Mouse (Mus musculus) MEL (cell line): ENCODE results near the gene Hnrnpc. TPM values are rescaled to one million over a fixed set of nuclear protein-coding genes. Genes with fewer than 3 reads are reported as not detected.

Source experiments
- DNase-seq: peaks from one replicate; pipeline ENCODE4 v3.0.0; 2011; ENCODE audit warnings: low read depth, low spot score
- H3K27ac ChIP-seq: 2 replicates; pipeline ENCODE4 v1.5.1; 2012; ENCODE audit warnings: low read depth, mild to moderate bottlenecking, control low read depth, low read length, moderate library complexity; ENCODE audit not compliant: control insufficient read depth
- H3K27me3 ChIP-seq, 2 experiments: fragments of 150-350 bp in 1 of 2; sonication (generic) in 1 of 2; 2 replicates each; pipeline ENCODE4 v1.6.1; 2012; ENCODE audit warnings: low read length in 2 of 2, mild to moderate bottlenecking in 2 of 2, improper control_type of control experiment in 1 of 2, moderate library complexity in 1 of 2; ENCODE audit not compliant: insufficient read depth in 2 of 2, control insufficient read depth in 1 of 2
- H3K36me3 ChIP-seq, 2 experiments: 2 replicates each; pipeline ENCODE4 v1.6.1; 2012 to 2014; ENCODE audit warnings: low read length in 2 of 2, improper control_type of control experiment in 1 of 2, inconsistent platforms in 1 of 2, mild to moderate bottlenecking in 1 of 2; ENCODE audit not compliant: insufficient read depth in 2 of 2, control insufficient read depth in 1 of 2
- H3K4me1 ChIP-seq, 2 experiments: fragments of 150-350 bp in 1 of 2; sonication (generic) in 1 of 2; 2 replicates each; pipeline ENCODE4 v1.6.1; 2012; ENCODE audit warnings: low read length in 2 of 2, improper control_type of control experiment in 1 of 2, mild to moderate bottlenecking in 1 of 2; ENCODE audit not compliant: insufficient read depth in 2 of 2, control insufficient read depth in 1 of 2
- H3K4me3 ChIP-seq, 2 experiments: fragments of 150-350 bp in 1 of 2; sonication (generic) in 1 of 2; 2 replicates each; pipeline ENCODE4 v1.5.1; 2012; ENCODE audit warnings: low read depth in 2 of 2, low read length in 2 of 2, mild to moderate bottlenecking in 2 of 2, moderate library complexity in 2 of 2, control low read depth in 1 of 2, improper control_type of control experiment in 1 of 2; ENCODE audit not compliant: control insufficient read depth in 1 of 2, insufficient read depth in 1 of 2
- H3K79me2 ChIP-seq: 2 replicates; pipeline ENCODE4 v1.6.1; 2012; ENCODE audit warnings: mild to moderate bottlenecking, low read length, moderate library complexity; ENCODE audit not compliant: control insufficient read depth, poor library complexity, insufficient read depth
- H3K9ac ChIP-seq: 2 replicates; pipeline ENCODE4 v1.6.1; 2012; ENCODE audit warnings: low read depth, mild to moderate bottlenecking, control low read depth, low read length, moderate library complexity; ENCODE audit not compliant: control insufficient read depth, poor library complexity, severe bottlenecking
- H3K9me3 ChIP-seq: fragments of 150-350 bp; sonication (generic); replicated peaks from 2 replicates; pipeline ENCODE4 v1.6.1; 2012; ENCODE audit warnings: mild to moderate bottlenecking, low read length, improper control_type of control experiment, moderate library complexity; ENCODE audit not compliant: insufficient read depth
- BHLHE40 ChIP-seq: IDR thresholded peaks from 2 replicates; pipeline ENCODE4 v1.6.1; 2012; ENCODE audit warnings: low read depth, mild to moderate bottlenecking, inconsistent platforms, low read length, improper control_type of control experiment, borderline replicate concordance
- CHD1 ChIP-seq: IDR thresholded peaks from 2 replicates; pipeline ENCODE4 v1.6.1; 2012; ENCODE audit warnings: low read depth, mild to moderate bottlenecking, inconsistent platforms, low read length, improper control_type of control experiment
- CHD2 ChIP-seq: IDR thresholded peaks from 2 replicates; pipeline ENCODE4 v1.6.1; 2011; ENCODE audit warnings: low read length, improper control_type of control experiment
- ETS1 ChIP-seq: IDR thresholded peaks from 2 replicates; pipeline ENCODE4 v1.6.1; 2012; ENCODE audit warnings: low read depth, mild to moderate bottlenecking, inconsistent platforms, low read length, improper control_type of control experiment, moderate library complexity
- GATA1 ChIP-seq: IDR thresholded peaks from 2 replicates; pipeline ENCODE4 v1.6.1; 2011; ENCODE audit warnings: low read depth, low read length, improper control_type of control experiment
- JUND ChIP-seq: IDR thresholded peaks from 2 replicates; pipeline ENCODE4 v1.6.1; 2011; ENCODE audit warnings: low read depth, mild to moderate bottlenecking, improper control_type of control experiment, low read length
- MEF2A ChIP-seq: IDR thresholded peaks from 2 replicates; pipeline ENCODE4 v1.6.1; 2014; ENCODE audit warnings: low read depth, mild to moderate bottlenecking, inconsistent platforms, low read length, improper control_type of control experiment; ENCODE audit not compliant: poor library complexity, insufficient replicate concordance, severe bottlenecking; ENCODE audit errors: extremely low read depth
- MXI1 ChIP-seq: IDR thresholded peaks from 2 replicates; pipeline ENCODE4 v1.6.1; 2011; ENCODE audit warnings: mild to moderate bottlenecking, low read depth, low read length, improper control_type of control experiment
- POLR2AphosphoS5 ChIP-seq: IDR thresholded peaks from 2 replicates; pipeline ENCODE4 v1.6.1; 2012; ENCODE audit warnings: low read depth, borderline replicate concordance, mild to moderate bottlenecking, inconsistent platforms, low read length, moderate library complexity, mixed read lengths
- ZC3H11A ChIP-seq: IDR thresholded peaks from 2 replicates; pipeline ENCODE4 v1.6.1; 2012; ENCODE audit warnings: low read depth, mild to moderate bottlenecking, inconsistent platforms, low read length, improper control_type of control experiment
- ZNF384 ChIP-seq: IDR thresholded peaks from 2 replicates; pipeline ENCODE4 v1.6.1; 2012; ENCODE audit warnings: low read depth, mild to moderate bottlenecking, inconsistent platforms, low read length, improper control_type of control experiment
- polyA plus RNA-seq, 2 experiments: library from polyadenylated mRNA; stranded (reverse) in 1 of 2; unstranded in 1 of 2; fragments of >175 nt in 1 of 2; fragments of >200 nt in 1 of 2; gene quantifications; 2 replicates each; pipeline versions ENCODE4 v1.2.1 to v1.2.4; 2012; ENCODE audit warnings: low replicate concordance in 2 of 2, low read depth in 1 of 2; ENCODE audit not compliant: insufficient read length in 2 of 2, insufficient read depth in 1 of 2, missing spikeins in 1 of 2
- total RNA-seq: library from RNA; depleted of rRNA; stranded (reverse); fragments of 300-350 nt; gene quantifications from 2 replicates; pipeline ENCODE4 v1.2.3, GENCODE M21; 2012

The Hnrnpc gene
- total and polyA plus RNA-seq, 3 experiments: 272 to 3,096 (median 626) TPM

DNA sequence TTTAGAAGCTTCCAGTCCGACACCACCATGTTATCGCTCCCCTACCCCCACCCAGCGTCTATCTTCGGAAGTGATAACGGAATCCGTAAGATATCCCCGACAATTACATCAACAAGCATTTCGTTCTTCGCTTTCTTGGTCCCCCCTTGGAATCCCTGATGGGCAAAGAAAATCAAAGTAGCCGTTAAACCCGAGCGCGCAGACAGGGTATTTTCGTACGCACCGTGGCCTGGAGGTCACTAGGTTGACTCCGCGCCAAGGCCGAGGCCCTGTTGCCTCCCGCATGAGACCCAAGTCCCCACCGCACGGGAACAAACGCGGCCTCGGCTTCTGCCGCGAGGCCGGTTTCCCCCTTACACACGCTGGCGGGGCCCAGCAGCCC, 363 bp downstream of the Hnrnpc start (continued):
- no peak for TF ChIP-seq POLR2AphosphoS5
- TF ChIP-seq ETS1: peak; percentile 49
- no peak for TF ChIP-seq ZC3H11A
- no peak for TF ChIP-seq MEF2A

DNA sequence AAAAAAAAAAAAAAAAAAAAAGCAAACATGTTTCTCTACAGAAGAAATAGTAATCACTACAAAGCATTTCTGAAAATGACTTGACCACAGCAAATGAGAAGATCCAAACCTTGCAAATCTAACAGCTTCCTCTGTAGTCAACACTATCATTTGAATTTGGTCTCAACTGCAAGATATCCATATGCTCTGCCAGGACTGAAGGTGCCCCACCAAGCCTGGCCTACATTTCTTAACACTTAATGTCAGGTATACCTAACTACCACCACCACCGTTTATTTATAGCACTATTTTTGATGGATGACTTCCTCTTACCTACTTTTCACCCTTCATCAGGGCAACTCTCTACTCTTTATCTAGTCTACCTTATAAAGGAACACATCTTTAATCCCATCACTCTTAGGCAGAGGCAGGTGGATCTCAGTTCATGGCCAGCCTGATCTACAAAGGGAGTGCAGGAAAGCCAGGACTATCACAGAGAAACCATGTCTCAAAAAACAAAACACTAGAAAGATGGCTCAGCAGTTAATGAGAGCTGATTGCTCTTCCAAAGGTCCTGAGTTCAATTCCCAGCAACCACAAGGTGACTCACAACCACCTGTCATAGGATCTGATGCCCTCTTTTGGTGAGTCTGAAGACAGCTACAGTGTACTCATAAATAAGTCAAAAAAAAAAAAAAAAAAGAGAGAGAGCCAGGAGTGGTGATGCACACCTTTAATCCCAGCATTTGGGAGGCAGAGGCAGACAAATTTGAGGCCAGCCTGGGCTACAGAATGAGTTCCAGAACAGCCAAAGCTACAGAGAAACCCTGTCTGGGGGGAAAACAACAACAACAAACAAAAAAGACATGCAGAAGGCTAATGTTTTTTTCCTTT, 2.3 kb downstream of the Hnrnpc start:
- no peaks in the 10 kb centered on the region for H3K9me3 ChIP-seq
- H3K27ac ChIP-seq: peak overlapping the region; percentile 19; the same call in 1 of the 2 replicates
- peak overlapping the region; percentile 63 for H3K9ac ChIP-seq

DNA sequence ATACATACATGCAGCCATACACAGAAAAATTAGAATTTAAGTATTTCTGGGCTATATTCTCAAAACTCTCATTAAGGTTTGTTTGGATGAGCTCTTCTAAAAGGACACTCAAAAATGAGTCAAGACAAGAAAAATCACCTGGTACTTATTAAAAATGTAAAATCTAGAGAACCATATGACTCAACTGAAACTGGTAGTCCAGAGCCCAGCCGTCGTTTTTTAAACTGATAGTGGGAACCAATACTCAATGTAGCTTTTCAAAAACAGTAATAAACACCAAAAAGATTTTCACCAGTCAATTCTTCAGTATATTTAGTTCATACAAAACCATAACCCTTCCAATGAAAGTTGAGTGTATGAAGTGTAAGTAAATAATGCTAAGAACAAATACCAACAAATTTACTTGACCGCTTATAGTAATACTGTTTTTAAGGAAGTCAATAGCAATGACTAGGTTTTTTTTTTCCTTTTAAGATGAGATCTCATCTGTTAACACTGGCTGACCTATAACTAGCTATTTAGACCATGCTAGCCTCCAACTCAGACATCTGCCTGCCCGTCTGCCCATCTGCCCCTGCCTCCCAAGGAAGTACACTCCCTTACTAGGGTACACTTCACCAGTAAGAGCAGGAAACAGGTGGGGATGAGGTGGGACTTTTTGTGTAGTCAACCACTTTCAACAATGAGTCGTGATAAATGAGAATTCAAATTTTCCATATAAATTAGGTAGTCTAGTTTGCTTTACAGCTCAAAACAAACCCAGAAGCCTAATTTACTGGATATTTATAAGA, 3.5 kb downstream of the Hnrnpc start:
- H3K36me3 ChIP-seq: peaks cover 20 to 52% of the 10 kb centered on the region in 2 experiments
- H3K9ac ChIP-seq: peak overlapping the region; percentile 53

More for the DNA sequence above, 2.3 kb downstream of the Hnrnpc start:
- Histone ChIP-seq H3K36me3 (peaks cover 14 to 49% of the 10 kb centered on the region in 2 experiments), H3K4me1 (peaks cover 9 to 17% of the 10 kb centered on the region in 2 experiments), H3K4me3 (peak overlapping the region; percentile 54 to 81), H3K79me2 (peaks cover 52% of the 10 kb centered on the region), H3K27me3 (no peaks in the 10 kb centered on the region)
- peak; percentile 49 for DNase-seq
- TF ChIP-seq CHD1: peak; percentile 79; the same call in 1 of the 2 replicates
- 0 out of 2 replicates have a peak, but pooled peaks have one; percentile 28 for TF ChIP-seq MXI1
- peak; percentile 83 for TF ChIP-seq ZNF384
- TF ChIP-seq CHD2: no peak
- 0 out of 2 replicates have a peak, but pooled peaks have one; percentile 19 for TF ChIP-seq ETS1

More for the DNA sequence above, 3.5 kb downstream of the Hnrnpc start:
- DNase-seq: no peak
- H3K27ac ChIP-seq: no peak overlapping the region
- H3K4me1 ChIP-seq: peaks cover 5 to 13% of the 10 kb centered on the region in 2 experiments
- peak overlapping the region; percentile 24 to 44 for H3K4me3 ChIP-seq
- H3K27me3 ChIP-seq: no peaks in the 10 kb centered on the region
- peaks cover 53% of the 10 kb centered on the region for H3K79me2 ChIP-seq
- no peak for TF ChIP-seq MXI1
- TF ChIP-seq GATA1: no peak
- TF ChIP-seq JUND: no peak
- peak; percentile 68 for TF ChIP-seq ZNF384
- TF ChIP-seq POLR2AphosphoS5: no peak
- no peak for TF ChIP-seq BHLHE40
- no peaks in the 10 kb centered on the region for H3K9me3 ChIP-seq
